Mouse (Mus musculus) liver, postnatal 0 days (tissue): ENCODE measurements around the gene Habp2.

ENCODE experiments used
- CTCF ChIP-seq: sonication (generic); IDR thresholded peaks from 2 replicates; pipeline ENCODE4 v1.5.1; 2016; ENCODE audit warnings: antibody characterized with exemption, low read depth
- EP300 ChIP-seq: IDR thresholded peaks from 2 replicates; pipeline ENCODE4 v1.6.1; 2016; ENCODE audit warnings: antibody characterized with exemption, low read depth, mild to moderate bottlenecking

GRCm38 (mm10) chr19:56366625-56367024 lies 79.7 kb downstream of the Habp2 start:
- TF ChIP-seq CTCF (no peak), EP300 (no peak)
